In genomic region chr5:106438916-106439315, GRCm38 (mm10) we compare ENCODE assay signal across 27 mouse cellular contexts. TPM values are rescaled to one million over a fixed set of nuclear protein-coding genes. Genes with fewer than 3 reads are reported as not detected.
DNase-seq lines count a peak whose midpoint lies in the region; ATAC-seq and TF ChIP-seq lines count a peak whose summit lies in the region.
"Had no signal": no experiment of that assay in that cellular context is flagged by ENCODE, and none has a peak within 500 bp of the region (broad histone marks: within the 10 kb centered on the region; RNA-seq: fewer than 3 reads in every experiment).

No protein-coding gene starts in this region.

- peak; percentile 50 to 65 for DNase-seq in cerebellum, postnatal 10 days
- no peak for DNase-seq in cerebellum, adult 2 months
- peak; percentile 49 to 74 for DNase-seq in cerebellum, postnatal 14 days
- no peak for DNase-seq in cerebellum, postnatal 25 days
- peak; percentile 36 for DNase-seq in heart, adult 11 months
- no peak for DNase-seq in heart, adult 18-20 months
- DNase-seq: adrenal gland, adult 2 months; adrenal gland, adult 8-10 months; adrenal gland, postnatal 10 days; adrenal gland, postnatal 14 days; adrenal gland, postnatal 25 days; adrenal gland, postnatal 36 days; B cell, adult 2 months; cerebellum, adult 11 months; cerebellum, adult 11-12 months had no signal

- no peak overlapping the region for H3K27ac ChIP-seq in cerebellum, adult 2 months (ENCODE audit: insufficient read depth, low read length)

- 61% methylated on average over 7 of the region's 7 CpGs for WGBS in cerebellum, adult 2 months

- TF ChIP-seq CTCF in cerebellum, adult 2 months (IDR thresholded peaks at IDR 0.05; ENCODE audit: borderline replicate concordance, insufficient read depth, low read depth, low read length): no peak

- H3K36me3 ChIP-seq in megakaryocyte, embryonic 14.5 days (replicated peaks; ENCODE audit: low read length): no peaks in the 10 kb centered on the region
- H3K36me3 ChIP-seq: G1E had no signal

- no peak overlapping the region for H3K4me3 ChIP-seq in cerebellum, adult 2 months (replicated peaks; ENCODE audit: insufficient read depth, low read depth, low read length)
- peak overlapping the region; percentile 34 for H3K4me3 ChIP-seq in megakaryocyte, embryonic 14.5 days (replicated peaks)

- H3K27me3 ChIP-seq in cerebellum, adult 2 months (ENCODE audit: control insufficient read depth, insufficient read depth, low read length): no peaks in the 10 kb centered on the region
- peaks cover 6% of the 10 kb centered on the region for H3K27me3 ChIP-seq in megakaryocyte, embryonic 14.5 days (replicated peaks)
- H3K27me3 ChIP-seq: CH12.LX had no signal

- no peak for TF ChIP-seq POLR2A in cerebellum, adult 2 months (IDR thresholded peaks at IDR 0.05; ENCODE audit: borderline replicate concordance, insufficient read depth, low read length)

- no peak for ATAC-seq in megakaryocyte, adult 5-6 weeks (ENCODE audit: poor library complexity, severe bottlenecking)
- ATAC-seq: activated CD4-positive, CD25-positive, alpha-beta regulatory T cell, adult 4 months; CD4-positive, CD25-positive, alpha-beta regulatory T cell, adult 4 months; Patski had no signal

- H3K4me1 ChIP-seq in cerebellum, adult 2 months (ENCODE audit: control insufficient read depth, insufficient read depth, low read length): peaks cover 3% of the 10 kb centered on the region
- H3K4me1 ChIP-seq in megakaryocyte, embryonic 14.5 days: no peaks in the 10 kb centered on the region

- H3K9me3 ChIP-seq in megakaryocyte, embryonic 14.5 days: no peaks in the 10 kb centered on the region

RNA-seq across cellular contexts. Expression of gene Barhl2, which starts 19.1 kb away (rescaled TPM):
- polyA plus RNA-seq in cerebellum, adult 2 months (2012; rRNA removed): 33.4 and 38.4 TPM in 2 replicates
- not detected for total RNA-seq in heart, adult 18-20 months (2021)
- polyA plus RNA-seq in megakaryocyte, embryonic 14.5 days (2012; ENCODE audit: insufficient read depth, low replicate concordance): 0.03 TPM in 1 of 2 replicates, not detected in the other
- total RNA-seq in megakaryocyte, adult 5-6 weeks (2015): not detected in 2 replicates
- not detected in 2 replicates for total RNA-seq in megakaryocyte, adult 5-6 weeks (2017)
- total RNA-seq: adrenal gland, adult 18-20 months; adrenal gland, adult 2 months; adrenal gland, adult 8-10 months; adrenal gland, postnatal 10 days; adrenal gland, postnatal 14 days; adrenal gland, postnatal 25 days; adrenal gland, postnatal 36 days; adrenal gland, postnatal 4 days; CH12.LX; ES-E14; G1E; MEL had no signal
- polyA plus RNA-seq: activated CD4-positive, CD25-positive, alpha-beta regulatory T cell, adult 4 months; adrenal gland, adult 2 months; C2C12; CD4-positive, CD25-positive, alpha-beta regulatory T cell, adult 4 months; G1E; Patski had no signal

Comparison
In these comparisons a context has a peak if more than half of its experiments do, and no peak if none do; other contexts are left out.
1. DNase-seq: peak in cerebellum, postnatal 10 days (2 of 2), cerebellum, postnatal 14 days (2 of 2) and heart, adult 11 months (single experiment); none in cerebellum, adult 2 months (0 of 2), cerebellum, postnatal 25 days (0 of 2) and heart, adult 18-20 months (0 of 2).